Mouse (Mus musculus) embryonic facial prominence, embryonic 14.5 days (tissue): Measurements from ENCODE around the gene Tmem270. TPM values are rescaled to one million over a fixed set of nuclear protein-coding genes. Genes with fewer than 3 reads are reported as not detected.

Source experiments
- ATAC-seq: fragments of 200-750 bp; cut with Nextera tagmentation; 2 replicates; pipeline ENCODE4 v1.8.0; 2017; ENCODE audit warnings: low read depth, moderate number of reproducible peaks, moderate TSS enrichment
- DNase-seq: peaks from one replicate; pipeline ENCODE4 v3.0.0-alpha.2; 2015; ENCODE audit warnings: low spot score
- H3K27ac ChIP-seq: fragments of 300-500 bp; sonication (generic); replicated peaks from 2 replicates; pipeline ENCODE4 v1.5.1; 2014; ENCODE audit warnings: low read depth, mild to moderate bottlenecking, low read length, moderate library complexity
- H3K27me3 ChIP-seq: fragments of 300-500 bp; sonication (generic); replicated peaks from 2 replicates; pipeline ENCODE4 v1.6.1; 2014; ENCODE audit warnings: low read length; ENCODE audit not compliant: control insufficient read depth, insufficient read depth
- H3K36me3 ChIP-seq: fragments of 300-500 bp; sonication (generic); 2 replicates; pipeline ENCODE4 v1.6.1; 2014; ENCODE audit warnings: low read length, mixed read lengths; ENCODE audit not compliant: control insufficient read depth, insufficient read depth
- H3K4me1 ChIP-seq: fragments of 300-500 bp; sonication (generic); 2 replicates; pipeline ENCODE4 v1.6.1; 2014; ENCODE audit warnings: antibody characterized with exemption, low read length; ENCODE audit not compliant: control insufficient read depth, insufficient read depth
- H3K4me2 ChIP-seq: fragments of 300-500 bp; sonication (generic); 2 replicates; pipeline ENCODE4 v1.6.1; 2014; ENCODE audit warnings: low read depth, mild to moderate bottlenecking, low read length, moderate library complexity, mixed read lengths
- H3K4me3 ChIP-seq: fragments of 300-500 bp; sonication (generic); 2 replicates; pipeline ENCODE4 v1.5.1; 2014; ENCODE audit warnings: low read depth, mild to moderate bottlenecking, low read length
- H3K9ac ChIP-seq: fragments of 300-500 bp; sonication (generic); 2 replicates; pipeline ENCODE4 v1.6.1; 2014; ENCODE audit warnings: low read depth, mild to moderate bottlenecking, low read length, moderate library complexity, mixed read lengths
- H3K9me3 ChIP-seq: fragments of 300-500 bp; sonication (generic); 2 replicates; pipeline ENCODE4 v1.6.1; 2016; ENCODE audit warnings: low read length; ENCODE audit not compliant: control insufficient read depth
- WGBS: fragments of 180-500 bp; shearing (Covaris S2); extraction: QIAGEN DNeasy Blood & Tissue Kit; methylation state at CpG from one replicate; pipeline ENCODE4 v1.1.7; 2014; 5-methylcytosine and 5-hydroxymethylcytosine counted together
- polyA plus RNA-seq: library from polyadenylated mRNA; unstranded; fragments of >200 nt; fragmentation: Nextera tagmentation; extraction: Ambion mirVana; gene quantifications from 2 replicates; pipeline ENCODE4 v1.2.1, GENCODE M21; 2014

The Tmem270 gene
- polyA plus RNA-seq, 1 experiment from 2014 or later, result not detected

DNA sequence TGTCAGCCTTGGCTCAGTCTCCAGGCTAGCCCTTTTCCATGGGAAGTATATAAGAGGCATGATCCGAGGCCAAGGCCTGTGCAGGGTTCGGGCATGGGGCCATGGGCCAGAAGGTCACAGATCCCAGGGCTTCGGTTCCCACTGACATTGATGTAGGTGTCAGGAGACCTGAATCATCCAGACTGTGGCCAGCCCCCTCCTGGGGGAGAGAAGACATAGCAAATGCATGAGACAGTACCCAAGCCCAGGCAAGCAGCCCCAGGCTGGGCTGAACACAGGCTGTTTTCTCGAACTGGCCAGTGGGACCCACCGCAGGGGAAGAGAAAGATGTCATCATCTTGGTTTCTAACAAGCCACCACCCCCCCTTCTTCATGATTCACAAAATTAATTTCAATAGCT lies 33.9 kb downstream of the Tmem270 start:
- peaks cover 18% of the 10 kb centered on the region for H3K4me1 ChIP-seq
- ATAC-seq (no peak), DNase-seq (no peak)
- no peaks in the 10 kb centered on the region for H3K36me3 ChIP-seq
- H3K9me3 ChIP-seq, result no peaks in the 10 kb centered on the region
- H3K4me3 ChIP-seq, result no peak overlapping the region
- no peaks in the 10 kb centered on the region for H3K27me3 ChIP-seq
- H3K4me2 ChIP-seq, result no peak overlapping the region
- WGBS, result 62% methylated on average over 5 of the region's 5 CpGs
- H3K27ac ChIP-seq, result no peak overlapping the region
- no peak overlapping the region for H3K9ac ChIP-seq

DNA sequence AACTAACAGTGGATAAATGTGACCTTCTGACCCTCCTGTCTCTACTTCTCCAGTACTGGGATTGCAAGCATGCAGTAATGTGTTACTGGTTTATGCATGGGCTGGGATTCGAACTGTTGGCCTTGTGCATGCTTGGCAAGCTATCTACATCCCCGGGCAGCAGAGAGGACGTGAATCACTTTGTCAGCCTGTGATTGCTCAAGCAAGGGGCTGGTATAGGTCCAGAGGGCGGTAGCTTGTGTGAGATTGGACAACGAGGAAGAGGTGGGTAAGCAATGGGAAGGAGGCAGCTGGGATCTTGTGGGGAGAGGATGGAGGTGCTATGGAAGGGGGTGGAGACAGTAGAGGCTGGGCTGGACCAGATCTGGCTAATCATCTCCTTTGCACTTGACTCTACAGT lies 38.0 kb downstream of the Tmem270 start:
- 74% methylated on average over 5 of the region's 5 CpGs for WGBS
- no peak overlapping the region for H3K4me3 ChIP-seq
- peak overlapping the region; percentile 93 for H3K27ac ChIP-seq

DNA sequence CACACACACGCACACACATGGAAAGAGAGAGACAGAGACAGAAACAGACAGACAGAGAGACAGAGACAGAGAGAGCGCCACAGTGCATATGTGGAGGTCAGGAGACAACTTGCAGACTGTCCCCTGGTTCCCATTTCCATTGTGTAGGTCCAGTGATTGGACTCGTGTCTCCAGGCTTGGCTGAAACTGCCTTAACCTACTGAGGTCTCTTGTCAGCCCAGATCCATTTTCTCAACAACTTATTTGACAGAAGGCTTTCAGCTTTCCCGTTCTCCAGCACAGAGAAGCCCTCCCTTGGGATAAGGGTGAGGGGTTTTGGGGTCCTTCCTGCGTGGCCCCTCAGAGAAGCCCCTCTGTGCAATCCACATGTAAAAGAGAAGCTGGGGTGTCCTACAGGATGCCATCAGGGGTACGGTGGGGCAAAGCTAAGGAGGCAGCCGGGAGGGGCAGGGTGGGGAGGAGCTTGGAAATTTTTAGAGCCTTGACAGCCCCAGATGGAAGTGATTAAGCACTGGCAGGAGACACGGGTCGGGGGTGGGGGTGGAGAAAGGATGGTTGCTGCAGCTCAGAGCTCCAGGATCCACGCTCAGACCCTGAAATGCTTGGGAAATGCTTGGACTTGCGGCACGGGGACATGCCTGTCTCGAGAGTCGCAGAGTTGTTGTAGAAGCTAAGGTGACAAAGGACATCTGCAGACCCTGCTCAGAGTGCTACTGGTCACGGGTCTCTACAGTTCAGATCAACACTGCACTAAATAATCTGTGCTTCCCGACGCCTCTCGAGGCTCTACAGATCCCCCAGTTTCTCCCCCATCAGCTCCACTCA lies 39.0 kb downstream of the Tmem270 start:
- H3K27me3 ChIP-seq, result no peaks in the 10 kb centered on the region
- H3K4me1 ChIP-seq, result peaks cover 32% of the 10 kb centered on the region
- DNase-seq, result peak; percentile 89
- H3K9ac ChIP-seq, result peak overlapping the region; percentile 45; the same call in 1 of the 2 replicates
- H3K4me2 ChIP-seq, result peak overlapping the region; percentile 40
- WGBS, result 18% methylated on average over 18 of the region's 18 CpGs
- no peaks in the 10 kb centered on the region for H3K36me3 ChIP-seq
- no peak overlapping the region for H3K4me3 ChIP-seq
- peak; percentile 85 for ATAC-seq
- H3K9me3 ChIP-seq, result no peaks in the 10 kb centered on the region
- peak overlapping the region; percentile 93 for H3K27ac ChIP-seq

More for the DNA sequence above, 38.0 kb downstream of the Tmem270 start:
- Histone ChIP-seq H3K9ac (no peak overlapping the region), H3K36me3 (no peaks in the 10 kb centered on the region), H3K9me3 (no peaks in the 10 kb centered on the region), H3K4me1 (peaks cover 32% of the 10 kb centered on the region), H3K4me2 (no peak overlapping the region), H3K27me3 (no peaks in the 10 kb centered on the region)
- ATAC-seq, result no peak
- no peak for DNase-seq

DNA sequence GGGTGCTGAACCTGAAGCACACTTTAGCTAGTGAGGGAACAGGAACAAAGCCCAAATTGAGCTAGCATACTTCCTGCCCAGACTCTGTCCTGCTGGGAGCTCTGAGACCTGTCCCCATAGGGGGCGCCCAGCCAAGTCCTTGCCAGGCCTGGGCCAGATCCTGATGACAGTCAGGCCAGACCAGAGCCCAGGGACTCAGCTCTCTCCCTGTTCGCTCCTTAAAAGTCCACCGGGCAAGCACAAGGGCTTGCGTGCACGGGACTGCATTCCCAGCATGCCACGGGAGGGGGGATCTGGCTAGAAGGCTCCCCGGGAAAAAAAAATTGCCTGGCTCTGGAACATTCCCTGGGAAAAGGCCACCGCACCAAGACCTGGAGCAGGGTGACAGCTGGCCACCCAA lies 41.4 kb downstream of the Tmem270 start:
- WGBS, result 42% methylated on average over 8 of the region's 8 CpGs
- Histone ChIP-seq H3K4me2 (no peak overlapping the region), H3K4me1 (peaks cover 32% of the 10 kb centered on the region), H3K36me3 (no peaks in the 10 kb centered on the region), H3K27me3 (no peaks in the 10 kb centered on the region), H3K27ac (peak overlapping the region; percentile 59), H3K9ac (no peak overlapping the region), H3K9me3 (no peaks in the 10 kb centered on the region), H3K4me3 (no peak overlapping the region)
- no peak for ATAC-seq
- no peak for DNase-seq

DNA sequence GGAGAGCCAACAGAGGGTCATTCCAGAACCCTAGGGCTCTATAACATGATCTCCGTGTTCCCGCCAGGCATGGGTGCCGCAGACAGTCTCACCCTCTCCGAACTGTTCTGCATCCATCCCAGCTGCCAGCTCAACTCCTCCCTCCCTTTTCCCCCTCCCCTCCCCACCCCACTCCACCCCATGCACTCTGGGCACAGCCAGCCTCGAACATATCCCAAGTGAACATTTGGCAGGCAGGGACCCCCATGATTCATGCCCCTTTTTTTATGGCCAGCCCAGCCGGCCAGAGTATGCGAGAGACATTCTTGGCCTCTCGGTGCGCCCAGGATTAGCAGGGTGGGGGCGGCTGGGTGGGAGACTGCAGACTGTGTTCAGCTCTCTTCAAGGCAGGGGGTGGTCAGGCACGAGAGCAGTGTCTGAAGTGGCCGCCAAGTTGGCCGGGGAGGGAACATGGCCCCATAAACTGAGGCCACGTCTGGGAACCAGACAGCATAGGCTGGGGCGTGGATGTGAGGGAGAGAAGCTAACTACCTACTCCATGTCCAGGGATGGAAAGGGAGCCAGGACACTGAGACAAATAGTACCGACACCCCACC lies 44.5 kb downstream of the Tmem270 start:
- 72% methylated on average over 14 of the region's 16 CpGs for WGBS
- Histone ChIP-seq H3K9me3 (no peaks in the 10 kb centered on the region), H3K27me3 (no peaks in the 10 kb centered on the region), H3K27ac (no peak overlapping the region), H3K4me1 (peaks cover 14% of the 10 kb centered on the region), H3K4me2 (no peak overlapping the region), H3K36me3 (no peaks in the 10 kb centered on the region), H3K9ac (no peak overlapping the region), H3K4me3 (no peak overlapping the region)
- ATAC-seq (no peak), DNase-seq (no peak)

DNA sequence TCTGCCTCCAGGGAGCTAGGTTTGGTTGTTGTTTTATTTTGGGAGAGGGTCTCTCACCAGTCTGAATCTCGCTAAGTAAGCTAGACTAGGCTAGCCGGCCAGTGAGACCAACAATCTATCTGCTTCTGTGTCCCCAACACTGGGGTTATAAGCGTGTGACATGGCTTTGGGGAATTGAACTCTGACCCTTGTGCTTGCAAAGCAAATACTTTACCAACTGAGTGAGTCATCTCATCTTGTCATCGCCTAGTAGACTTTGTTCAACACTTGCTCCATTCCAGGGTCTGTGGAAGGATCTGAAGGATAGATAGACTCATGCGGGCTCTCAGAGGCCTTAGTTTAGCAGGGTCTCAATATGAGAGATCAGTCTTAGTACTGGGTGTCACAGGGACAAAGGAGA lies 47.3 kb downstream of the Tmem270 start:
- 79% methylated on average over 5 of the region's 5 CpGs for WGBS
- no peaks in the 10 kb centered on the region for H3K36me3 ChIP-seq
- no peaks in the 10 kb centered on the region for H3K27me3 ChIP-seq

DNA sequence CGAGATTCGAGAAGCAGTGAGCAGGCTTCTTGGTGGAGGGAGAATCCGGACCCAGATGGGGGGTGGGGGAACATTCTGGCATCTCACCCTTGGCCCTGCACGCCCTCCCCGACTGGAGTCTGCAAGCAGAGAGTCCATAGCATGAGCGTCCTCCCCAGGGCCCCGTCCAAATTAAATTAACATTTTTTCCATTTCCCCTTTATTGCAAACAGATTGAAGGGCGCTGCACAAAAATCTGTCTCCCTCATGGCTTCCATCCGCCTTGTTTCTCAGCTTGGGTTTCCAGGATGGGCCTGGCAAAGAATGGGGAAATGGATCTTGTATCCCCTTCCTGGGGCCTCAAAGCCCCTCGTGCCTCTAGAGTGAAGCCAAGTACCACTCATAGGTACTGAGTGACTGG lies 48.2 kb downstream of the Tmem270 start:
- 49% methylated on average over 10 of the region's 10 CpGs for WGBS
- H3K9ac ChIP-seq, result no peak overlapping the region
- no peaks in the 10 kb centered on the region for H3K36me3 ChIP-seq
- no peak overlapping the region for H3K4me3 ChIP-seq
- H3K4me2 ChIP-seq, result no peak overlapping the region
- DNase-seq (peak; percentile 84), ATAC-seq (peak; percentile 87)
- no peaks in the 10 kb centered on the region for H3K4me1 ChIP-seq
- H3K27me3 ChIP-seq, result no peaks in the 10 kb centered on the region
- peak overlapping the region; percentile 84 for H3K27ac ChIP-seq
- no peaks in the 10 kb centered on the region for H3K9me3 ChIP-seq

More for the DNA sequence above, 47.3 kb downstream of the Tmem270 start:
- Histone ChIP-seq H3K9ac (no peak overlapping the region), H3K27ac (peak overlapping the region; percentile 84; the same call in 1 of the 2 replicates), H3K9me3 (no peaks in the 10 kb centered on the region), H3K4me3 (no peak overlapping the region), H3K4me1 (no peaks in the 10 kb centered on the region), H3K4me2 (no peak overlapping the region)
- ATAC-seq (no peak), DNase-seq (no peak)

DNA sequence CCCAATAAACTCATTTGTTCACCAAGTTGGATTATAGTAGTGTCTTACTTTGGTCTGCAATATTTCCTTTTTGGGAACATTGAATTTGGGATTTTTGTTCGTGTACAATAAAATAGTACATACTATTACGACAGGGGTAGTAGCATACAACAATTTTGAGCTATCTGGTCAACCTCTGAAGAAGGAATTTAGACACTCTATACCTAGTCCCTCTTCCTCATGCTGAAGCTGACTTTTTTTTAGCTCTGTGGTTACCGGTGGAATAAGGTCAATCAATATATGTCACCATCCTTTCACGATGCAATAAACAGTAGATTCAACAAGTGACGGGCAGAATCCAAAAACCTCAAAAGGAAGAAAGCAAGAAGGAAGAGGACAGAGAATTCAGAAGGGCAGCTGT lies 53.7 kb downstream of the Tmem270 start:
- WGBS, result 90% methylated on average over 5 of the region's 5 CpGs
- H3K4me2 ChIP-seq, result no peak overlapping the region
- H3K4me1 ChIP-seq, result no peaks in the 10 kb centered on the region
- H3K27ac ChIP-seq, result no peak overlapping the region
- no peak overlapping the region for H3K9ac ChIP-seq
- H3K9me3 ChIP-seq, result 0 out of 2 replicates have a peak, but pooled peaks cover 5% of the 10 kb centered on the region
- no peaks in the 10 kb centered on the region for H3K27me3 ChIP-seq
- DNase-seq, result no peak
- no peak overlapping the region for H3K4me3 ChIP-seq
- no peaks in the 10 kb centered on the region for H3K36me3 ChIP-seq
- no peak for ATAC-seq
